Comparison of ENCODE assay signal across 16 mouse cellular contexts in the genomic region with DNA sequence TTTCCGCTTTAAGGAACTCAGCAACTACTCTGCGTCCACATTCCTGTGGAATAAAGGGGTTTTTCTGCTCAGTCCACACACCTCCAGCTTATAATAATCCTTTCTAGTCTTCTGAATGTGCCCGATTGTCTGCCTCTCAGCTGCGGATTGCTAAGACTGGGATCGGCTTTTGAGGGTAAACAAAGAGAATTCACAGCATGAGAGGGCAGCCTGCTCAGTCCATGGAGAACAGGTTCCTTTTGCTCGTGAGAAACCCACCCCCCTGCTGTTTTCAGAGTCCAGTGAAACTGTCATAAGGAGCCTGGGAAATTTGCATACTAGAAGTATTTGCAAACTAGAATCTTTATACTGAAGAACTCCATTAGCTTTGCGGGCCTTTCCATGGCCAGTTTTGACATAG. TPM values are rescaled to one million over a fixed set of nuclear protein-coding genes. Genes with fewer than 3 reads are reported as not detected.
A peak's percentile ranks its signal among the peaks of the same experiment; 100 is the strongest.
DNase-seq lines count a peak whose midpoint lies in the region; ATAC-seq and TF ChIP-seq lines count a peak whose summit lies in the region.
"Had no signal": no experiment of that assay in that cellular context is flagged by ENCODE, and none has a peak within 500 bp of the region (broad histone marks: within the 10 kb centered on the region; RNA-seq: fewer than 3 reads in every experiment).

No protein-coding gene starts in this region.

- TF ChIP-seq CTCF in brain, embryonic 14.5 days (IDR thresholded peaks at IDR 0.05; ENCODE audit: borderline replicate concordance, extremely low read depth, insufficient read depth, insufficient read length), result no peak

- H3K27me3 ChIP-seq in forebrain, embryonic 16.5 days (replicated peaks; ENCODE audit: control insufficient read depth, insufficient read depth, low read length), result no peaks in the 10 kb centered on the region
- no peaks in the 10 kb centered on the region for H3K27me3 ChIP-seq in midbrain, embryonic 14.5 days (ENCODE audit: control insufficient read depth, insufficient read depth, low read length)
- H3K27me3 ChIP-seq: embryonic facial prominence, embryonic 15.5 days; heart, embryonic 15.5 days; limb, embryonic 12.5 days; lung, embryonic 15.5 days had no signal

- no peaks in the 10 kb centered on the region for H3K36me3 ChIP-seq in forebrain, embryonic 16.5 days (ENCODE audit: control insufficient read depth, insufficient read depth)
- peaks cover 40% of the 10 kb centered on the region for H3K36me3 ChIP-seq in midbrain, embryonic 14.5 days (ENCODE audit: control insufficient read depth, insufficient read depth, low read length)

- 8% methylated on average over 7 of the region's 7 CpGs for WGBS in forebrain, embryonic 16.5 days
- 5% methylated on average over 7 of the region's 7 CpGs for WGBS in midbrain, embryonic 14.5 days

- H3K4me2 ChIP-seq in forebrain, embryonic 16.5 days (ENCODE audit: low read length), result no peak overlapping the region
- H3K4me2 ChIP-seq in midbrain, embryonic 14.5 days (ENCODE audit: low read length), result peak overlapping the region; percentile 5
- H3K4me2 ChIP-seq: embryonic facial prominence, embryonic 15.5 days; heart, embryonic 15.5 days; limb, embryonic 12.5 days; lung, embryonic 15.5 days had no signal

- peak; percentile 46 for DNase-seq in Muller cell, postnatal 12 days (ENCODE audit: inconsistent ontology term)
- peak; percentile 90 for DNase-seq in brain, embryonic 14.5 days (ENCODE audit: low read depth)
- DNase-seq in midbrain, embryonic 14.5 days, result peak; percentile 75
- DNase-seq in ovary, postnatal 10 days (ENCODE audit: low spot score), result no peak
- no peak for DNase-seq in kidney, adult 9 months
- DNase-seq in left cerebral cortex, adult 11 months (ENCODE audit: low spot score), result no peak
- DNase-seq: adrenal gland, adult 8-10 months; cerebellum, adult 11 months; gastrocnemius, adult 2 months; thymus, postnatal 14 days had no signal

- ATAC-seq in forebrain, embryonic 16.5 days, result no peak
- ATAC-seq in midbrain, embryonic 14.5 days (ENCODE audit: low FRiP score, low TSS enrichment), result peak; percentile 19; the same call in 1 of the 2 replicates
- ATAC-seq: intestine, postnatal 0 days had no signal

- H3K9me3 ChIP-seq in forebrain, embryonic 16.5 days (ENCODE audit: control insufficient read depth, low read length), result no peaks in the 10 kb centered on the region
- H3K9me3 ChIP-seq in midbrain, embryonic 14.5 days (ENCODE audit: control insufficient read depth, low read length), result no peaks in the 10 kb centered on the region
- H3K9me3 ChIP-seq: embryonic facial prominence, embryonic 15.5 days; heart, embryonic 15.5 days; limb, embryonic 12.5 days; lung, embryonic 15.5 days had no signal

- H3K4me1 ChIP-seq in forebrain, embryonic 16.5 days (replicated peaks; ENCODE audit: control insufficient read depth, insufficient read depth, low read length), result peaks cover 29% of the 10 kb centered on the region
- peaks cover 37% of the 10 kb centered on the region for H3K4me1 ChIP-seq in midbrain, embryonic 14.5 days (ENCODE audit: control insufficient read depth, insufficient read depth, low read length)

- no peak overlapping the region; the same call in 1 of the 2 replicates for H3K9ac ChIP-seq in forebrain, embryonic 16.5 days (replicated peaks; ENCODE audit: low read depth, low read length)
- peak overlapping the region; percentile 32; the same call in 1 of the 2 replicates for H3K9ac ChIP-seq in midbrain, embryonic 14.5 days (replicated peaks; ENCODE audit: low read length)
- H3K9ac ChIP-seq: embryonic facial prominence, embryonic 15.5 days; heart, embryonic 15.5 days; limb, embryonic 12.5 days; lung, embryonic 15.5 days had no signal

- peak overlapping the region; percentile 34; the same call in 1 of the 2 replicates for H3K27ac ChIP-seq in forebrain, embryonic 16.5 days (ENCODE audit: low read length)
- peak overlapping the region; percentile 82 for H3K27ac ChIP-seq in midbrain, embryonic 14.5 days (replicated peaks; ENCODE audit: low read depth, low read length)
- H3K27ac ChIP-seq: embryonic facial prominence, embryonic 15.5 days had no signal

- H3K4me3 ChIP-seq in forebrain, embryonic 16.5 days (replicated peaks; ENCODE audit: low read length), result no peak overlapping the region
- H3K4me3 ChIP-seq in midbrain, embryonic 14.5 days (replicated peaks; ENCODE audit: low read depth, low read length), result no peak overlapping the region
- H3K4me3 ChIP-seq: embryonic facial prominence, embryonic 15.5 days; gastrocnemius, adult 2 months; heart, embryonic 15.5 days; limb, embryonic 12.5 days; lung, embryonic 15.5 days had no signal

- TF ChIP-seq POLR2A in brain, embryonic 14.5 days (IDR thresholded peaks at IDR 0.05; ENCODE audit: borderline replicate concordance, extremely low read depth, insufficient read depth, insufficient read length, poor library complexity, severe bottlenecking), result no peak

RNA-seq across cellular contexts. Expression of a gene that starts 6.0 kb away (rescaled TPM):
- polyA plus RNA-seq in brain, embryonic 14.5 days (2012; rRNA removed), result 115 and 126 TPM in 2 replicates
- polyA plus RNA-seq in forebrain, embryonic 16.5 days (2015; fragmentation: Nextera tagmentation; extraction: Ambion mirVana), result 158 and 176 TPM in 2 replicates
- 222 and 223 TPM in 2 replicates for polyA plus RNA-seq in midbrain, embryonic 14.5 days (2014; fragmentation: Nextera tagmentation; extraction: Ambion mirVana)

RNA-seq across cellular contexts. Expression of a gene that starts 10.2 kb away (rescaled TPM):
- polyA plus RNA-seq in brain, embryonic 14.5 days (2012; rRNA removed), result 399 and 402 TPM in 2 replicates
- 641 and 688 TPM in 2 replicates for polyA plus RNA-seq in forebrain, embryonic 16.5 days (2015; fragmentation: Nextera tagmentation; extraction: Ambion mirVana)
- polyA plus RNA-seq in midbrain, embryonic 14.5 days (2014; fragmentation: Nextera tagmentation; extraction: Ambion mirVana), result 838 and 924 TPM in 2 replicates

RNA-seq across cellular contexts. Expression of a gene that starts 10.4 kb away (rescaled TPM):
- polyA plus RNA-seq in brain, embryonic 14.5 days (2012; rRNA removed), result 45.9 and 46.8 TPM in 2 replicates
- 18.9 and 20.2 TPM in 2 replicates for polyA plus RNA-seq in forebrain, embryonic 16.5 days (2015; fragmentation: Nextera tagmentation; extraction: Ambion mirVana)
- 37.3 and 41.6 TPM in 2 replicates for polyA plus RNA-seq in midbrain, embryonic 14.5 days (2014; fragmentation: Nextera tagmentation; extraction: Ambion mirVana)

RNA-seq across cellular contexts. Expression of a gene that starts 27.8 kb away (rescaled TPM):
- 39.1 and 50.8 TPM in 2 replicates for polyA plus RNA-seq in brain, embryonic 14.5 days (2012; rRNA removed)
- polyA plus RNA-seq in forebrain, embryonic 16.5 days (2015; fragmentation: Nextera tagmentation; extraction: Ambion mirVana), result 16.8 and 18.3 TPM in 2 replicates
- polyA plus RNA-seq in midbrain, embryonic 14.5 days (2014; fragmentation: Nextera tagmentation; extraction: Ambion mirVana), result 27.1 and 29.5 TPM in 2 replicates

RNA-seq across cellular contexts. Expression of a gene that starts 30.8 kb away (rescaled TPM):
- 0.04 and 0.12 TPM in 2 replicates for polyA plus RNA-seq in brain, embryonic 14.5 days (2012; rRNA removed)
- polyA plus RNA-seq in forebrain, embryonic 16.5 days (2015; fragmentation: Nextera tagmentation; extraction: Ambion mirVana), result not detected in 2 replicates
- polyA plus RNA-seq in midbrain, embryonic 14.5 days (2014; fragmentation: Nextera tagmentation; extraction: Ambion mirVana), result not detected in 2 replicates
- polyA plus RNA-seq: embryonic facial prominence, embryonic 15.5 days; heart, embryonic 15.5 days; limb, embryonic 12.5 days; lung, embryonic 15.5 days had no signal

Comparison
In these comparisons a context has a peak if more than half of its experiments do, and no peak if none do; other contexts are left out.
1. DNase-seq: peak in Muller cell, postnatal 12 days (single experiment), brain, embryonic 14.5 days (single experiment) and midbrain, embryonic 14.5 days (single experiment); none in ovary, postnatal 10 days (single experiment), kidney, adult 9 months (single experiment) and left cerebral cortex, adult 11 months (single experiment).